Mouse (Mus musculus) left cerebral cortex, postnatal 14 days (tissue): ENCODE results near the gene Zfp781. TPM values are rescaled to one million over a fixed set of nuclear protein-coding genes. Genes with fewer than 3 reads are reported as not detected.
"Not testable (repeated sequence)": the region's sequence is repeated elsewhere in the genome, so short reads cannot be mapped to it uniquely, and the experiment has no call there.

Source experiments
- DNase-seq, 2 experiments: peaks; one replicate each; pipeline ENCODE4 v3.0.0; 2021 to 2022; ENCODE audit warnings: low spot score in 2 of 2, mixed read lengths in 1 of 2
- intact Hi-C: fragments of 180-260 bp; cut with DNase I; formaldehyde crosslinking; loops from one replicate; pipeline ENCODE4 v1.15.1; 2025
- long read RNA-seq, 2 experiments: library from polyadenylated mRNA; stranded (forward); transcript quantifications; one replicate each; pipeline ENCODE4 v2.0.0; 2021
- total RNA-seq, 2 experiments: library from RNA; stranded (reverse); gene quantifications; 2 replicates each; pipeline ENCODE4 v1.2.3; 2021

Gene Zfp781
- total RNA-seq: 1 to 10 TPM; 2.4 to 2.5 TPM
- long read RNA-seq, experiment 1, partial matches to known transcripts: 0 of 1 reads
- long read RNA-seq, experiment 1, other reads (novel, unspliced or antisense): 1 of 1 reads
- long read RNA-seq, experiment 2, partial matches to known transcripts: 0 of 2 reads
- long read RNA-seq, experiment 2, other reads (novel, unspliced or antisense): 2 of 2 reads

DNA sequence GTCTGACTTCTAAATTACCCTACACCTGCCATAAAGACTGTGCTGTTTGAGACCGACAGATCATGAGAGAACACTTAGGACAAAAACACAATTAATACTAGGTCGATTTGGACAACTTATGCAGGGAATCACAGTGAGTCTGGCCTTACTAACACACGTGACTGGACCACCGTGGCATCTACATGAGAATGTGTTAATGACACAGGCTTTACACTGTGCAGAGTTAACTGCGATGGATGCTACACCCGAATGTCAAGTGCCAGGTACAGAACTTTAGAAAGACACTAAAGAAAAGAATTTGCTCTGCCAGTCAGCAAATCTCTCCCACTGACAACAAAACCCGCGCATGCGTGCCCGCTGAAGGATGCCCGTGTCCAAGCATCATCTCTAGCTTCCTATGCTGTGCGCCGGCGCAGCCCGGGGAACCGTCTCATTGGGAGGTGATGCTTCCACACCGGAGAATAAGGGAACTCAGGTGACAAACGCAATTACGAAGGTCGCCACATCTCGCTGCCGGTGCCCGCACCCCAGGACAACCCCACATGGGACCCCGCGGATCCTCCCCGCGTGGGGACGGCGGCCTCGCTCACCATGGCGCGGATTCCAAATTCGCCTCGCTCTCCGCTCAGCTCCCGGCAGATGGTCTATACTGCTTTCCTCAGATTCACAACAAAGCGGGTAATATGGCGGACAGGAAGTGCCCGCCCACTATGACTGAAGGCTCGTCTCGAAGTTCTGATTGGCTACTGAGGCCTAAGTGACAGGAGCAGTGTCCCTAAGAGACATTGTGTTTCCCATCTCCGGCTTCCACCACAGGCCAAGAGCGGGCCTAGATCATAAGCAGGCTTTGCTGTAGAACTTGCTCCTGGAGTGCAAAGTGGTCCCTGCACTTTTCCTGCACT lies at the start of gene Zfp781:
Zfp781 (minus strand) TSS at position 639 of the 902 bp plus-strand sequence.
- DNase-seq, intact Hi-C loops: not testable (repeated sequence)

- intact Hi-C loops, DNase-seq: not testable (repeated sequence)
Observed at GRCm38 (mm10) chr10:81978365-81979003, 48.2 kb upstream of the Zfp781 start.

- DNase-seq, intact Hi-C loops: not testable (repeated sequence)
Observed at GRCm38 (mm10) chr10:81930744-81931118, 451 bp upstream of the Zfp781 start.

DNA sequence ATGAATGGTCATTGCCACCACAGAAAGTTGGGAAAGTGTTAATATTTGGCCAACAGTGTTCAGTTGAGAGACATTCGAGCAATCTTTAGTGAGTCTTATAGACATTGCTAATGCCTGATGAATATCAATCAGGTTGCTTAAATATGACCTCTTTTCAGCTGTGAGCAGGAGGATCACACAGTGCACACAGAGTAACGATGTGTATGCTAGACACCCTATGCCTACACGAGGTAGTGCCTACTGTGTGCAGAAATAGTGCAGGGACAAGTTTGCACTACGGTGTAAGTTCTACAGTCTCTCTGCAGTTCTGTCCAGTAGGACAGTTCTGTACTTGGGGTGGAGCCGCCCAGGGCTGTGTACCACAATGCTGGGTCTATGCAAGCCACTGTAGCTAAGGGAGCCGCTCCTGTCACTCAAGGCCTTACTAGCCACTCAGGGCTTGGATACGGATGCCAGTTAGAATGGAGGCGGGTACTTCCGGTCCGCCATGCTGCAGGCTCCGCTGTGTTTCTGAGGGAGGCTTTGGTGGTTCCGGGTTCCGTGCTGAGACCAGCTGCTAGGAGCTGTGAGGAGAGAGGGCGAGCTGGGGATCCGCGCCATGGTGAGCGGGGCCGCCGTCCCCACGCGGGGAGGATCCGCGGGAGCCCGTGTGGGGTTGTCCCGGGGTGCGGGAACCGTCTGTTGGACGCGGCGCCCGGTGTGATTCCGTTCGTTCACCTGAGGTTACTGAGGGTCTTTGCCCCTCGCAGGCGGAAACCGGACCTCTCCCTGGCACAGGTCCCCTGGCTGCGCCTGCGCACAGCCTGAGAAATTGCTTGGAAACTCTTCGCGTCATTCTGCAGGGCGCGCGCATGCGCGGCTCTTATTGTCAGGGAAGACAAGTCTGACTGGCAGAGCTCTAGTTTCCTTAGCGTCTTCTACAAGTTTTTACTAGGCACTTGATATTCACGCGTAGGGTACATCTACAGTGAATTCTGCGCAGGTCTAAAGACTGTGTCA lies 66.6 kb downstream of the Zfp781 start, which contains the start of gene Gm32687:
Gm32687 (plus strand) TSS at position 526 of the 999 bp plus-strand sequence.
- intact Hi-C loops, DNase-seq: not testable (repeated sequence)

Other genes with a start within 250 kb of the Zfp781 start
- 10 to 100 TPM; 10.1 to 11.3 TPM for gene Zfp433, start 225.7 kb downstream of the Zfp781 start, total RNA-seq
- 1 to 10 TPM; 6.4 to 6.8 TPM for gene Gm3055, start 159.3 kb downstream of the Zfp781 start, total RNA-seq
- gene Gm4767, start 118.3 kb downstream of the Zfp781 start, total RNA-seq: 1 to 10 TPM; 2.2 to 2.4 TPM
- gene Gm32687, start 66.5 kb downstream of the Zfp781 start, total RNA-seq: 1 to 10 TPM; 2.9 to 3.1 TPM
- 1 to 10 TPM; 7.8 to 8.1 TPM for gene Zfp873, start 117.6 kb upstream of the Zfp781 start, total RNA-seq
- 1 to 10 TPM; 6.2 to 6.4 TPM for gene BC024063, start 152.9 kb upstream of the Zfp781 start, total RNA-seq
- 1 to 10 TPM; 8.0 to 9.0 TPM for gene AU041133, start 197.5 kb upstream of the Zfp781 start, total RNA-seq